Mouse (Mus musculus) left cerebral cortex, adult 2 months (tissue): ENCODE data around the gene Trp53bp2. TPM values are rescaled to one million over a fixed set of nuclear protein-coding genes. Genes with fewer than 3 reads are reported as not detected.
A peak's percentile ranks its signal among the peaks of the same experiment; 100 is the strongest.

Experiments used
- DNase-seq, 2 experiments: peaks; one replicate each; pipeline ENCODE4 v3.0.0; 2021 to 2022; ENCODE audit warnings: low spot score in 2 of 2, mixed read lengths in 1 of 2; ENCODE audit errors: extremely low spot score in 1 of 2
- H3K27ac ChIP-seq: fragments of 200-600 bp; 2 replicates; pipeline ENCODE4 v1.8.1; 2022
- H3K4me3 ChIP-seq: fragments of 200-600 bp; 2 replicates; pipeline ENCODE4 v1.8.1; 2022
- CTCF ChIP-seq: fragments of 200-600 bp; IDR thresholded peaks from 2 replicates; pipeline ENCODE4 v1.8.1; 2022; ENCODE audit warnings: antibody characterized with exemption, mild to moderate bottlenecking, moderate library complexity
- intact Hi-C: fragments of 180-260 bp; cut with DNase I; formaldehyde crosslinking; loops from one replicate; pipeline ENCODE4 v1.15.1; 2025
- total RNA-seq, 2 experiments: library from RNA; stranded (reverse); gene quantifications; 2 replicates each; pipeline ENCODE4 v1.2.3; 2021

Gene Trp53bp2
- total RNA-seq, 2 experiments from 2014 or later, result 20.4 to 22.6 TPM

- no peak overlapping the region for H3K4me3 ChIP-seq
- no peak for DNase-seq
- TF ChIP-seq CTCF, result no peak; the same call in 1 of the 2 replicates
- intact Hi-C loops, result no loop called here
- peak overlapping the region; percentile 50 for H3K27ac ChIP-seq
These were observed 97.4 kb downstream of the Trp53bp2 start for GRCm38 (mm10) chr1:182506229-182506986.

GRCm38 (mm10) chr1:182509110-182509797, 100.3 kb downstream of the Trp53bp2 start:
- intact Hi-C loops, result no loop called here
- H3K4me3 ChIP-seq, result no peak overlapping the region
- no peak overlapping the region for H3K27ac ChIP-seq
- no peak for TF ChIP-seq CTCF
- DNase-seq, result no peak

- intact Hi-C loops, result no loop called here
- DNase-seq, result no peak
- no peak for TF ChIP-seq CTCF
- Histone ChIP-seq H3K4me3 (no peak overlapping the region), H3K27ac (no peak overlapping the region)
These were observed 102.1 kb downstream of the Trp53bp2 start for GRCm38 (mm10) chr1:182511073-182511472.

- Histone ChIP-seq H3K27ac (no peak overlapping the region), H3K4me3 (no peak overlapping the region)
- no peak for TF ChIP-seq CTCF
- DNase-seq, result no peak
- intact Hi-C loops, result no loop called here
These were observed 102.8 kb downstream of the Trp53bp2 start for GRCm38 (mm10) chr1:182511778-182512177.

Other genes starting within 250 kb of the Trp53bp2 start
- gene Vmn1r1, start 244.7 kb upstream of the Trp53bp2 start, total RNA-seq, result not detected
- 10 to 100 TPM; 58.8 to 62.4 TPM for gene Degs1, start 126.4 kb upstream of the Trp53bp2 start, total RNA-seq
- 10 to 100 TPM; 53.2 to 55.4 TPM for gene Fbxo28, start 67.5 kb upstream of the Trp53bp2 start, total RNA-seq
- gene Capn2, start 108.4 kb downstream of the Trp53bp2 start, total RNA-seq, result 10 to 100 TPM; 61.2 to 63.7 TPM
- not detected for gene Capn8, start 155.8 kb downstream of the Trp53bp2 start, total RNA-seq